Mouse (Mus musculus): ENCODE results near the gene Rnpepl1. TPM values are rescaled to one million over a fixed set of nuclear protein-coding genes. Genes with fewer than 3 reads are reported as not detected.
"Not testable (repeated sequence)": the region's sequence is repeated elsewhere in the genome, so short reads cannot be mapped to it uniquely, and the experiment has no call there.

Rnpepl1 gene
- total RNA-seq, 1 experiment from 2014 or later, result 93.6 TPM

DNA sequence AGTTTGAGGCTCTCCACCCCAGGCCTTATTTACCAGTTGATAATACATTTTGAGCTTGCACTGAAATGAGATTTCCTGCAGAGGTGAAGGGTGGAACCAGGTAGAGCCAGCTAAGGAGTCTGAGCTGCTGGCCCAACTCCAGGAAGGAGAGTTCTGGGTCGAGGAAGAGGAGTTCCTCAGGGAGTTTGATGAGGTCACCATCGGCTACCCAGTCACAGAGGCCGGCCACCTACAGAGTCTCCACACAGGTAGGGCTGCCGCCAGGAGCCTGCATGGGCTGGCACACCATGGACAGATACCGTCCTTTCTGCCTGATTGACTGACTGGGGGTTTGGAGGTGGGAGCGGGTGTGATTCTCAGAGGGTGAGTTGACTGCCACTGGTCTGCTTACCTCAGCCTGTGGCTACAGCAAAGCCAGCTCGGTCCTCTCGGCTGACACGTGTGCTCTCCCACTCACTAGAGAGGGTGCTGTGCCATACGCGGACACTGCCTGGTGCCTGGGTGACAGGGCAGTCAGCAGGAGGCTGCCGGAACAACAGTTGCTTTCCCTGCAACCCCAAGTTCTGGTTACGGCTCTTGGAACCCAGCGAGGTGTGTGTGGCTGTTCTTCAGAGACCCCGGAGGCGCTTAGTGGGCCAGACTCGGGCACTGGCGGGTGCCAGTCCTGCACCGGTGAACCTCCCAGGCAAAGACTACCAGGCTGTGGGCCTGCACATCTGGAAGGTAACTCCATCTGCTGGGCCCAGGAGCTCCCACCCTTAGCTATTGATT lies 32.8 kb downstream of the Rnpepl1 start:
- no peak for DNase-seq

DNA sequence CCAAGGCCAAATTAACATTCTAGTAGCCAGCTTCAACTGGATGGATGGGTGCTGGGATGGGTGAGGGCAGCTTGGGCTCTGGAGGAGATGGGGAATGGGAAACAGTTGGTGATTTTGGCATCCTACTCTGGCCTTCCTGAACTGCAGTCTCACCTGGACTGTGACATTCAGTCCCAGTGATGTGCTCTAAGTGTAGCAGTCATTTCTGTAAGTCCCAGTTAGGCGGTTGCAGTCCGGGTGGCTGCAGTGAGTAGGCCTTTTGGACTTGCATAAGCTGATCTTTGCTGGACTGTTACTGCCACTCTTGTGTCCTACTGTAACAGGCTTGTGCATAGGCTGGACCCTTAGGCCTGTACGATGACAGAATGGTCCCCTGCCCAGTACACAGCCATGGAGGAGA lies 37.4 kb downstream of the Rnpepl1 start:
- DNase-seq, result no peak

DNA sequence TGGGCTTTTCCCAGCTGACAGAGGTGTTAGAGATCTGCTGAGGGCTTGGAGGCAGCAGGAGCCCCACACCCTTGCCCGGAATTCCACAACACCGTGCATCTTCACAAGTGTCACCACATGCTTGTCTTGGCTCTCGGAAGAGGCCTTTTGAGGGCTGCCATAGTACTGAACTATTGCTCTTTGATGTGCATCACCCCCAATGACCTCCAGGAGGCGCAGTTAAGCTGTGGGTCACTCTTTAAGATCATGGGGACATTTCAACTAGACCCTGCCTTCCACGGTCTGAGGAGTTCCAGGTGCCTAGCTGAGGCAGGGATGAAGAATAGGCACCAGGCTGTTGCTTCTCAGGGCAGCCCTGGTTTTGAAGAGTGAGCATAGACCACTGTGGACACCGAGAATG lies 38.8 kb downstream of the Rnpepl1 start:
- peak; percentile 33 for DNase-seq

DNA sequence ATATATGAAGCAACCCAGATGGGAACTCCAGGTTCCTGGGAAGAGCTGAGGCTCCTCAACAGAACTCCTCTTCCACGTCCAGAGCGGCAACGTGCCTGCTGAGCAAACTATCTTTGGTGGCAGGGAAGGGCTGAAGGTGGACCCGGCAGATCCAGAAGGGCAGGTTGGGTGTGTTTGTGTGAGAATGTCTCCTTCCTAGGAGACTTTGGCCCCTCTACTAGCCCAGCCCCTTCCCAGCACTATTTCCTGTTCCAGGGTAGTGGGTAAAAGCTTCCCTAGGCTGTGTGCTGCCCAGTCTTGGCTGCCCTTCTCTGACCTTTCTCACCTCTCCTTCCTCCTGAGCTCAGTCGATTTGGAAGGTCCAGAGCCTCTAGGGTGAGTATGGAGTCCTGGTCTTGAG lies 40.0 kb downstream of the Rnpepl1 start, which contains the start of gene Gpr35:
TSS of gene Gpr35 (plus strand) at position 259 of the 400 bp plus-strand sequence.
- no peak for DNase-seq

DNA sequence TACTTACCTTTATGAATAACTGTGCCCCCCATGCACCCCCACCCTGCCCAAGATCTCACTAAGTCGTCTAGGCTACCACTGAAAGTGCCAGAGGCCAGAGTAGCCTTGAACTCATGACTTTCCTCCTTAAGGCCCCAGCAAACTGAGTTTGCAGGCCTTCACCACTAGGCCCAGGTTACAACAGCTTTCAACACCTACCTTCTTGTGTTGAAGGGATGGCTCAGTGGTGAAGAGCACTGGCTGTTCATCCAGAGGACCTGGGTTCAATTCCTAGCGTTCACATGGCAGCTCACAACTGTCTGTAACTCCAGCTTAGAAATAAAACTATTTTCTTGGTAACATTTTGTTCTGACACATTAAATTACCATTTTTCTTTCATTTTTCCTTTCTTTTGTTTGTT lies 43.1 kb downstream of the Rnpepl1 start:
- DNase-seq, result no peak

DNA sequence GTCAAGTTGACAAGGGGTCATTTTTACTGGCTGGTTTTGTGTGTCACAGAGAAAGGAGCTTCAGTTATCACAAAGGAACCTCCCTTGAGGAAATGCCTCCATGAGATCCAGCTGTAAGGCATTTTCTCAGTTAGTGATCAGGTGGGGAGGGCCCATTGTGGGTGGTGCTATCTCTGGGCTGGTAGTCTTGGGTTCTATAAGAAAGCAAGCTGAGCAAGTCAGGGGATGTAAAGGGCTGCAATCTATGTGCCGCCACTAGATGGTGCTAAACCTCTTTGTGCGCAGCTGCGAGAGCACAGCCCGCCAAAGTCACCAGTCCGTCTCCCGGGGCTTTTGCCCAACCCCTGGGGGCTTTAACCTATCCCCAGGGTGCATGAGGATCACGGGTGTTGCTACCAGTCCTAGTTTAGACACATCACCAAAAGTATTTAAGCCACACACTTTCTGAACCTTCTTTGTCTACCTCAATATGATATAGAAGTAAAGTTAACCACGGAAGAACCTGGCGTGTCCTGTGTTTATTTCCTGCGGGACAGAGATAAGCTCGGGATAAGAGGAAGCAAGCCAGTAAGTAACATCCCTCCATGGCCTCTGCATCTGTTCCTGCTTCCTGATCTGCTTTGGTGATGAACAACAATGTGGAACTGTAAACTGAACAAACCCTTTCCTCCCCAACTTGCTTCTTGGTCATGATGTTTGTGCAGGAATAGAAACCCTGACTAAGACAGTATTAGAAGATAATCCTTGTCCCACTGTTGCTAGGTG lies 46.2 kb downstream of the Rnpepl1 start:
- DNase-seq, result peak; percentile 67

DNA sequence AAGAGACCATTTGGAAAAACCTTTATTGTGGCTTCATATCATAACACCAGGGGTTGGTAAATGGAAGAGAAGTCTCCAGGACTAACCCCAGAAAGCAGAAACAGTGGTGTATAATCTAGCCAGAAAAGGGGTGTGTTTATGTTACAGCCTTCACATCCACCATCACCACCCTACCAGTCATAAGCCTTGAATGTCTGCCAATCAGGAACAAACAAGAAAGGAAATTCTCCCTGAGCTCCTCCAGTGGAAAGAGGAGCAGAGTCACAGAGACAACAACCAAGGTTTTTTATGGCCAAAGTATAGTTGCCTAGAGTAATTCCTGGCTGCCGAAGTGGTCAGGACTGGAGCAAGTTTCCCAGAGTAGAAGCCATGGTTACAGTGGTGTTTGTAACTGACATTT lies 48.4 kb downstream of the Rnpepl1 start:
- DNase-seq, result no peak

DNA sequence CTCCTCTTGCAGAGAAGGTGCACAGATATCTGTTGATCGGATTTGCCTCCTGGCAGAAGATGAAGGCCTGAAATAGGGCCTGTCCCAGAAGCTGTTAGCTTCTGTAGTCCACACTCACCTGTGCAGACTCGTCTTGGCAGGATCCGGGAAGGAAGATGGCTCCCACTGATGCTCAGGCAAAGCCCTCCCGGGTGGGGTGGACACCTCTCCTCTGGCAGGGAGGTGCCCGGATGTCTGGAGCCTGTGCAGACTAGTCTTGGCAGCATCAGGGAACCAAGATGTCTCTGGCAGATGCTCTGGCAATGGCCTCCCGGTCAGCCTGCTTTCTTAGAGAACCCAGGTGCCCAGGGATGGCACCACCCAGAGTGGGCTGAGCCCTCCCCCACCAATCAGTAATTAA lies 60.2 kb downstream of the Rnpepl1 start:
- DNase-seq, result not testable (repeated sequence)

DNA sequence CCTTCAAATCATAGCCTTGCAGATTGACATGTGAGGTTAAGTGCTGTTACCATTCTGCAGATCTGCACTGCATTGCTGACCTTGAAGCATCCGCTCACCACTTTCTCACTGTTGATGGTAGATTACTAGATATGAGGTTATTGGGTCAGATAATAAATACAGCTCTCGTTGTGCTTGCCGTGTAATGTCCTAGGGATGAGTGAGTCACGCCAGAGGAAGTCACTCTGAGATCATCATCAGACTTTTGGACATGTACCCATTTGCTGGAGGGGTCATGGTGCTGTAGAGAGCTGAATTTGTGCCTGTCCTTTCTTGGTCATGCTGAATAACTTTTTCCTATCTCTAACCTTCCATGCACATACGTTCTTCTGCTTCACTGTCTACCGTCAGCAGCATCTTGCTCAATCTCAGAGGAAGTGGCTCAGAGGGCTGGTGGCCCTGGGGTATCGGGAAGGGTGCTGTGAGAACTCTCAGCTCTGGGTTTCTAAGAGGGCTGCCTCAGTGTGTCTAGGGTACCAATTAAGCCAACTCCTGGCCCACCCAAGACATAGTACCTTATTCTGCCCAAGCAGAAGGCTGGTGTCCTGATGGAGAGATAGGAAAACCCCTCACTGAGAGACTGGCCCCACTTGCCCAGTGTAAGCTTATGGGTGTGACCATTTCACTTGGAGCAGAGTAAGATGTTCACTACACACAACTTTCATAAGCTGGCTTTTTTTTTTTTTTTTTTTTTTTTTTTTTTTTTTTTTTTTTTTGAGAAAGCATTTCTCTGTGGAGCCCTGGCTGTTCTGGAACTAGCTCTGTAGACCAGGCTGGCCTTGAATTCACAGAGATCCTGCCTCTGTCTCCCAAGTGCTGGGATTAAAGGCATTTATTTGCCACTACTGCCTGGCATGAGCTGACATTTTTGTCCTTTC lies 61.6 kb downstream of the Rnpepl1 start:
- no peak for DNase-seq

DNA sequence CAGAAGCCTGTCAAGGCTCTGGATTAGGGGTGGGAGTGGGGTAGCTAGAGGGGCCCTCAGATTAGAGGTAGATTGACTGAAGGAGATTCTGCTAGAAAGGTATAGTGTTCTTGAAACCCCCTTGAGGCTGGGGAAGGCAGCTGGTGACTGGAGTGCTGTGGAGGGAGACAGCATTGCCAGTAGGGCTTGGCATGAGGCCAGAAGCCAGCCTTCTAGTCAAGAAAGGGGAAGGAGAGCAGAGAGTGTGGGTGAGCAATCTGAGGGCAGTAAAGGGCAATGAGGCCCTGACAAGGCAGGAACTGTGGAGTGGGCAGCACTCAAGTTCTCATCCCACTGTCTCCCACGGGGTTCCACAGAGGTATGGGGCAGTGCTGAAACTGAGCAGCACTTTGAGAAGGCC lies 62.3 kb downstream of the Rnpepl1 start:
- peak; percentile 76 for DNase-seq

Other genes starting within 250 kb of the Rnpepl1 start
- gene Gpc1, start 79.1 kb upstream of the Rnpepl1 start, total RNA-seq (2021), result 66.0 and 69.4 TPM in 2 replicates
- 0.52 and 1.5 TPM in 2 replicates for gene Ankmy1, start 7.9 kb upstream of the Rnpepl1 start, total RNA-seq (2021)
- gene Dusp28, start 3.8 kb upstream of the Rnpepl1 start, total RNA-seq (2021), result 11.2 and 15.2 TPM in 2 replicates
- gene Capn10, start 23.6 kb downstream of the Rnpepl1 start, total RNA-seq (2021), result 25.3 and 28.8 TPM in 2 replicates
- 0.33 and 0.49 TPM in 2 replicates for gene Gpr35, start 40.1 kb downstream of the Rnpepl1 start, total RNA-seq (2021)
- gene Aqp12, start 95.6 kb downstream of the Rnpepl1 start, total RNA-seq (2021), result not detected in 2 replicates
- gene Kif1a, start 191.2 kb downstream of the Rnpepl1 start, total RNA-seq (2021), result 15.6 and 26.0 TPM in 2 replicates
- 3.6 TPM in 1 of 2 replicates, not detected in the other for gene Agxt, start 224.5 kb downstream of the Rnpepl1 start, total RNA-seq (2021)